ENCODE assay signal across 8 mouse cellular contexts in genomic region chr5:117506406-117506805, GRCm38 (mm10).
DNase-seq lines count a peak whose midpoint lies in the region; ATAC-seq and TF ChIP-seq lines count a peak whose summit lies in the region.

No protein-coding gene starts in this region.

- in situ Hi-C loops in ES-E14 (cut with MboI; ENCODE audit: low sequenced_read_pairs in 2 of 2, unreplicated experiment in 2 of 2), result loop anchor here (5.0 to 25.0 kb wide), 2 partner anchors 426 to 431 kb away; no protein-coding TSS in a partner anchor

- 30% methylated on average over 13 of the region's 13 CpGs for WGBS in liver, embryonic 11.5 days

- no peak overlapping the region for H3K4me2 ChIP-seq in liver, embryonic 11.5 days

- H3K36me3 ChIP-seq in liver, embryonic 11.5 days (ENCODE audit: control insufficient read depth, insufficient read depth, low read length), result no peaks in the 10 kb centered on the region
- H3K36me3 ChIP-seq in ES-E14 (ENCODE audit: control insufficient read depth, insufficient read depth, low read length, poor library complexity, severe bottlenecking), result no peaks in the 10 kb centered on the region

- no peak for ATAC-seq in liver, embryonic 11.5 days (replicated peaks; ENCODE audit: low FRiP score)
- 0 out of 2 replicates have a peak, but pooled peaks have one; percentile 5 for ATAC-seq in cerebellum, adult (ENCODE audit: insufficient number of reproducible peaks, low FRiP score, low TSS enrichment)

- no peaks in the 10 kb centered on the region; the same call in 1 of the 2 replicates for H3K4me1 ChIP-seq in liver, embryonic 11.5 days (replicated peaks; ENCODE audit: control insufficient read depth, insufficient read depth, low read length)
- peaks cover 0 to 3% of the 10 kb centered on the region in 2 experiments; a peak in 1 of 4 replicates for H3K4me1 ChIP-seq in ES-E14 (ENCODE audit: control insufficient read depth in 2 of 2, insufficient read depth in 2 of 2, low read length in 2 of 2, poor library complexity in 1 of 2)

- DNase-seq in liver (peak; percentile 55), ES-E14 (ENCODE audit: low read depth, low spot score) (no peak)
- DNase-seq in liver, embryonic 11.5 days (ENCODE audit: low spot score), result no peak
- DNase-seq in gastrocnemius, postnatal 10 days, result peak; percentile 71
- DNase-seq in kidney, postnatal 4 days, result peak; percentile 85 to 86
- peak; percentile 85 for DNase-seq in naive thymus-derived CD4-positive, alpha-beta T cell, adult 2 months (ENCODE audit: low read depth)
- DNase-seq in thymus, postnatal 36 days, result peak; percentile 51 to 59

- H3K4me3 ChIP-seq in liver, embryonic 11.5 days (ENCODE audit: low read depth, low read length), result no peak overlapping the region
- H3K4me3 ChIP-seq in ES-E14 (ENCODE audit: insufficient read depth in 1 of 2, low read depth in 1 of 2, low read length in 2 of 2, poor library complexity in 1 of 2, severe bottlenecking in 1 of 2), result no peak overlapping the region

- H3K27me3 ChIP-seq in liver, embryonic 11.5 days (replicated peaks; ENCODE audit: control insufficient read depth, insufficient read depth, low read length), result no peaks in the 10 kb centered on the region; the same call in 1 of the 2 replicates

- H3K9me3 ChIP-seq in liver, embryonic 11.5 days (ENCODE audit: control insufficient read depth, low read length), result no peaks in the 10 kb centered on the region
- no peaks in the 10 kb centered on the region for H3K9me3 ChIP-seq in ES-E14 (ENCODE audit: control insufficient read depth, insufficient read depth, low read depth, low read length)

- H3K27ac ChIP-seq in liver, embryonic 11.5 days (ENCODE audit: low read depth, low read length), result no peak overlapping the region
- no peak overlapping the region for H3K27ac ChIP-seq in ES-E14 (ENCODE audit: insufficient read depth, low read depth, low read length, poor library complexity, severe bottlenecking)

- no peak overlapping the region for H3K9ac ChIP-seq in liver, embryonic 11.5 days (ENCODE audit: low read depth, low read length)
- no peak overlapping the region for H3K9ac ChIP-seq in ES-E14 (ENCODE audit: insufficient read depth, low read depth, low read length, poor library complexity, severe bottlenecking)

TF ChIP-seq in ES-E14, 5 proteins besides CTCF, POLR2A, EP300 and RAD21:
- TF ChIP-seq ZC3H11A (IDR thresholded peaks at IDR 0.05; ENCODE audit: borderline replicate concordance, low read depth, low read length) (0 out of 2 replicates have a peak, but pooled peaks have one; percentile 38), HCFC1 (IDR thresholded peaks at IDR 0.05; ENCODE audit: borderline replicate concordance, insufficient read depth, low read length) (no peak), ZNF384 (IDR thresholded peaks at IDR 0.05; ENCODE audit: low read depth, low read length) (no peak), MAFK (IDR thresholded peaks at IDR 0.05; ENCODE audit: insufficient read depth, low read depth, low read length) (no peak), CHD2 (IDR thresholded peaks at IDR 0.05; ENCODE audit: low read depth, low read length) (no peak)

Comparison
In these comparisons a context has a peak if more than half of its experiments do, and no peak if none do; other contexts are left out.
1. DNase-seq: peak in liver (single experiment), gastrocnemius, postnatal 10 days (single experiment), kidney, postnatal 4 days (2 of 2), naive thymus-derived CD4-positive, alpha-beta T cell, adult 2 months (single experiment) and thymus, postnatal 36 days (2 of 2); none in liver, embryonic 11.5 days (single experiment) and ES-E14 (single experiment).